Mouse (Mus musculus) heart, adult 2 months (tissue): ENCODE results near the gene Gls. TPM values are rescaled to one million over a fixed set of nuclear protein-coding genes. Genes with fewer than 3 reads are reported as not detected.

Experiments
- DNase-seq, 2 experiments: peaks; one replicate each; pipeline ENCODE4 v3.0.0; 2021
- H3K27ac ChIP-seq: fragments of 200-600 bp; 2 replicates; pipeline ENCODE4 v1.8.1; 2022
- H3K27me3 ChIP-seq: fragments of 200-500 bp; 2 replicates; pipeline ENCODE4 v1.6.1; 2012; ENCODE audit warnings: mild to moderate bottlenecking, low read length, inconsistent platforms, mixed read lengths; ENCODE audit not compliant: control insufficient read depth, insufficient read depth
- H3K36me3 ChIP-seq: fragments of 200-500 bp; 2 replicates; pipeline ENCODE4 v1.6.1; 2012; ENCODE audit warnings: low read length, inconsistent platforms; ENCODE audit not compliant: control insufficient read depth, insufficient read depth
- H3K4me1 ChIP-seq: fragments of 200-500 bp; 2 replicates; pipeline ENCODE4 v1.6.1; 2011; ENCODE audit warnings: low read length; ENCODE audit not compliant: control insufficient read depth, insufficient read depth
- H3K4me3 ChIP-seq: fragments of 200-600 bp; 2 replicates; pipeline ENCODE4 v1.8.1; 2022
- H3K79me2 ChIP-seq: fragments of 200-500 bp; replicated peaks from 2 replicates; pipeline ENCODE4 v1.6.1; 2012; ENCODE audit warnings: mild to moderate bottlenecking, inconsistent platforms, low read length, moderate library complexity, mixed read lengths; ENCODE audit not compliant: control insufficient read depth, insufficient read depth
- H3K9ac ChIP-seq: fragments of 200-500 bp; 2 replicates; pipeline ENCODE4 v1.6.1; 2012; ENCODE audit warnings: low read depth, mild to moderate bottlenecking, control low read depth, inconsistent platforms, low read length, mixed read lengths
- CTCF ChIP-seq: fragments of 200-600 bp; IDR thresholded peaks from 2 replicates; pipeline ENCODE4 v1.8.1; 2022; ENCODE audit warnings: antibody characterized with exemption, mild to moderate bottlenecking, moderate library complexity
- EP300 ChIP-seq: fragments of 200-500 bp; IDR thresholded peaks from 2 replicates; pipeline ENCODE4 v1.6.1; 2011; ENCODE audit warnings: low read depth, low read length, control low read depth; ENCODE audit not compliant: insufficient read depth
- POLR2A ChIP-seq: fragments of 200-500 bp; IDR thresholded peaks from 2 replicates; pipeline ENCODE4 v1.6.1; 2011; ENCODE audit warnings: mild to moderate bottlenecking, low read depth, low read length, control low read depth; ENCODE audit not compliant: insufficient read depth
- WGBS: fragments of 180-500 bp; shearing (Covaris S2); methylation state at CpG from one replicate; pipeline ENCODE4 v1.1.7; 2018; 5-methylcytosine and 5-hydroxymethylcytosine counted together
- intact Hi-C: fragments of 180-260 bp; cut with DNase I; formaldehyde crosslinking; loops from one replicate; pipeline ENCODE4 v1.15.1; 2025
- polyA plus RNA-seq: library from polyadenylated mRNA; depleted of rRNA; stranded (reverse); fragments of >200 nt; gene quantifications from 2 replicates; pipeline ENCODE4 v1.2.3, GENCODE M21; 2012
- total RNA-seq, 2 experiments: library from RNA; stranded (reverse); gene quantifications; 2 replicates each; pipeline ENCODE4 v1.2.3; 2021

The Gls gene
- total and polyA plus RNA-seq, 3 experiments = 15.7 to 90.0 (median 79.5) TPM

- WGBS = 84% methylated on average over 6 of the region's 6 CpGs
- TF ChIP-seq EP300 (no peak), POLR2A (no peak), CTCF (no peak)
- H3K9ac ChIP-seq = no peak overlapping the region
- no peaks in the 10 kb centered on the region for H3K79me2 ChIP-seq
- intact Hi-C loops = no loop called here
- no peaks in the 10 kb centered on the region for H3K36me3 ChIP-seq
- no peak for DNase-seq
- H3K4me1 ChIP-seq = no peaks in the 10 kb centered on the region
- no peaks in the 10 kb centered on the region for H3K27me3 ChIP-seq
- H3K27ac ChIP-seq = no peak overlapping the region
- H3K4me3 ChIP-seq = no peak overlapping the region
These were observed 20.4 kb upstream of the Gls start for GRCm38 (mm10) chr1:52253386-52253785.

- H3K27me3 ChIP-seq = no peaks in the 10 kb centered on the region
- no peak overlapping the region for H3K9ac ChIP-seq
- TF ChIP-seq POLR2A (no peak), CTCF (no peak), EP300 (no peak)
- DNase-seq = no peak
- no peak overlapping the region for H3K4me3 ChIP-seq
- H3K4me1 ChIP-seq = no peaks in the 10 kb centered on the region
- H3K79me2 ChIP-seq = no peaks in the 10 kb centered on the region
- no peaks in the 10 kb centered on the region for H3K36me3 ChIP-seq
- intact Hi-C loops = no loop called here
- no peak overlapping the region for H3K27ac ChIP-seq
- WGBS = 65% methylated on average over 2 of the region's 2 CpGs
These were observed 19.4 kb upstream of the Gls start for GRCm38 (mm10) chr1:52252447-52252846.

GRCm38 (mm10) chr1:52251038-52251735 is 18.2 kb upstream of the Gls start:
- Histone ChIP-seq H3K36me3 (no peaks in the 10 kb centered on the region), H3K4me3 (no peak overlapping the region), H3K27ac (no peak overlapping the region), H3K79me2 (no peaks in the 10 kb centered on the region), H3K9ac (no peak overlapping the region), H3K4me1 (no peaks in the 10 kb centered on the region), H3K27me3 (no peaks in the 10 kb centered on the region)
- intact Hi-C loops = no loop called here
- TF ChIP-seq POLR2A (no peak), CTCF (no peak), EP300 (no peak)
- 59% methylated on average over 7 of the region's 7 CpGs for WGBS
- DNase-seq = no peak

GRCm38 (mm10) chr1:52248899-52249556 is 16.0 kb upstream of the Gls start:
- no peak for TF ChIP-seq EP300
- TF ChIP-seq CTCF = no peak
- TF ChIP-seq POLR2A = no peak
- H3K36me3 ChIP-seq = no peaks in the 10 kb centered on the region
- H3K4me3 ChIP-seq = no peak overlapping the region
- no peak overlapping the region for H3K27ac ChIP-seq
- no peaks in the 10 kb centered on the region for H3K27me3 ChIP-seq
- no peak for DNase-seq
- no peak overlapping the region for H3K9ac ChIP-seq
- intact Hi-C loops = no loop called here
- H3K4me1 ChIP-seq = no peaks in the 10 kb centered on the region
- 89% methylated on average over 3 of the region's 3 CpGs for WGBS
- no peaks in the 10 kb centered on the region for H3K79me2 ChIP-seq

GRCm38 (mm10) chr1:52242270-52242669 is 9.2 kb upstream of the Gls start:
- no peaks in the 10 kb centered on the region for H3K79me2 ChIP-seq
- H3K4me3 ChIP-seq = no peak overlapping the region
- H3K36me3 ChIP-seq = no peaks in the 10 kb centered on the region
- no peak overlapping the region for H3K27ac ChIP-seq
- H3K4me1 ChIP-seq = no peaks in the 10 kb centered on the region
- TF ChIP-seq POLR2A (no peak), EP300 (no peak), CTCF (no peak)
- no peaks in the 10 kb centered on the region for H3K27me3 ChIP-seq
- intact Hi-C loops = no loop called here
- WGBS = 75% methylated on average over 3 of the region's 3 CpGs
- DNase-seq = no peak
- no peak overlapping the region for H3K9ac ChIP-seq

GRCm38 (mm10) chr1:52232766-52233140 is 279 bp downstream of the Gls start:
- Histone ChIP-seq H3K4me1 (peaks cover 1% of the 10 kb centered on the region), H3K27ac (peak overlapping the region; percentile 92), H3K36me3 (peaks cover 15% of the 10 kb centered on the region), H3K4me3 (peak overlapping the region; percentile 90), H3K9ac (peak overlapping the region; percentile 94), H3K27me3 (no peaks in the 10 kb centered on the region), H3K79me2 (peaks cover 5% of the 10 kb centered on the region; the same call in 1 of the 2 replicates)
- intact Hi-C loops = loop anchor here (2.0 kb wide), 1 partner anchor 56 kb away; no protein-coding TSS in a partner anchor
- DNase-seq = no peak
- WGBS = under 1% methylated on average over 55 of the region's 57 CpGs
- no peak for TF ChIP-seq CTCF
- TF ChIP-seq POLR2A = no peak
- no peak for TF ChIP-seq EP300
